Mouse (Mus musculus) ovary, postnatal 10 days (tissue): ENCODE measurements around the gene Sdk1.

Experiments
- DNase-seq: peaks from one replicate; pipeline ENCODE4 v3.0.0; 2022; ENCODE audit warnings: low spot score

The Sdk1 gene

DNA sequence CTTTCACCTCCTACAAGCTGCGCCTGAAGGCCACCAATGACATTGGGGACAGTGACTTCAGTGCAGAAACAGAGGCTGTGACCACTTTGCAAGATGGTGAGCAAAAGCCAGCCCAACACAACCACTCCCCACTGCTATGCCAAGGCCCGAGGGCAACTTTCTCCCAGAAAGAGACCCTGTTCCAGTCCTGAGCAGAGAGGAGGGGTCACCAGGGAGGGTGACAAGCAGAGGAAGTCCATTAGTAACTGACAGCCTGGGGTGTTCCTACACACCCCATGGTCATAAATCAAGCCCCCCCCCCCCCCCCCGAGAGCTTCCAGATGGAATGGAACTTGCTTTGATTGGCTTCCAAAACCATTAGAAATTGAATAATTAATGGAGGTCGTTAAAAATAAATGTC, 886.5 kb downstream of the Sdk1 start:
- no peak for DNase-seq

DNA sequence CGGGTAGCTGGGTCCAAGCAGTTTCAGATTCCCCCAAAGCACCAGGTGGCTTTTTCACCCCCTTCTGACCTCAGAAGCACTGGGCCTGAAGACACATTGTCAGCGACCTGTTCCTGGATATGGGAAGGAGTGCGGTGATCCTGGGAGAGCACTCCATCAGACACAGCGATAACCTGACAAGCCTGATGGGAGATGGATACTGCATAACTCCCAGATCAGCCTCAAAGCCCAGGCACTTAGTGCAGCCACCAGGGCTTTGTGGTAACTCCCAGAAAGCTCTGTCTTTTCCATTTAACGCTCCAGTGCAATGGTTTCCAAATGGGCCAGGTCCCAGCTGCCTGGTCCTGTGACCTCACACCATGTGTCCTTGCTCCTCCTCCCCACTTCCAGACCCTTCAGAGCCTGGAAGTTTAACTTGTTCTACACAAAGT, 886.9 kb downstream of the Sdk1 start:
- no peak for DNase-seq

DNA sequence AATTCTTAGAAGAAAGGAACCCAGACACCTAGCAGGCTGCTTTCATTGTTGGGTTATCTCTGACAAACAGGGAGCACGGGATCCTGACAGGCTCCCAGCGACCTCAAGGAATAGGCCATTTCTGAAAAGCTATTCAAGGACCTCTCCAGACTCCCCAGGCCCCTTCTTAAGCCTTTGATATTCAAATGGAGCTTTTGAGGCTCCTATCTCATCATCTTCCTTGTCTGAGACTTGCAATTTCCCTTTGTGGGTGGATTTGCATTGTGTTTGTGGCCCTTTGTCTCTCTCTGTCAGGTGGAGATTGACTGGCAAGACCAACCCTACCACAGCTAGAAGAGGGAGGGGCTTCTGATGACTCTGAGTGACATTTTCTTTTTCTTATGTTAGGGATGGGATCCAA, 888.7 kb downstream of the Sdk1 start:
- no peak for DNase-seq

DNA sequence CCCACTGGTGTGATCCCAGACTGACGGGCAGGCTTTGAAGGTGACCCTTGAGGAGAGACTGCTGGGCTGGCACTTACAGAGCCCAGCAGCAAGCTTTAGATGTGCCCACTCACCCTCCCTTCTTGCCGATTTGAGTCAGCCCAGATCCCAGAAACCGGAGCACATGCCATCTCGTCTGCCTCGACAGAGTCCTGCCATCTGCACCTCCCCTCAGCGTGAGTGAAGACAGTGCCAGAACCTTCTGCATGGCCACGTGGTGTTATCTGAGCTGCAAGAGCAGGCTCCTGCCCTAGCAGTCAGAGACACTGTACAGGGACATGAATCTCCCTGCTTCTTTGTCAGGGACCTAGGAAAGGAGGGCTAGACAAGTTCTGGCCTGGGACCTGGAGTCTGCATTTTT, 898.7 kb downstream of the Sdk1 start:
- no peak for DNase-seq

DNA sequence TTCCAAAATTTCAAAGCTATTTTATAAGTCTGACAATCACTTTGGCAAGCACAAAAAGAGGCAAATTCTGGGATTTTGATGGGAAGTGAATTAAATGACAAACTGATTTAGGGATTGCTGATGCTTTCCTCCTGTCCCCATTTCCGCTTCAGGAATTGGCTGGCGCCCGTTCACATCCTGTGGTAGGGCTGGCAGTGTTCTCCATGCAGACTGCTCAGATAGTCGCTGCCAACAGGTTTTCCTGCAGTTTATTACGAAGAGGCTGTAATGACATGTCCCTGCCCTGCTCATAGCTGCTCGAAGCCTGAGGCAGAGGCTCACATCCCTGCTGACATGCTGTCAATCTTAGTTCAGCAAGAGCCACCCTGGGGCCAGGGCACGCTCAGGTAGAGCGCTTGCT, 908.3 kb downstream of the Sdk1 start:
- no peak for DNase-seq

DNA sequence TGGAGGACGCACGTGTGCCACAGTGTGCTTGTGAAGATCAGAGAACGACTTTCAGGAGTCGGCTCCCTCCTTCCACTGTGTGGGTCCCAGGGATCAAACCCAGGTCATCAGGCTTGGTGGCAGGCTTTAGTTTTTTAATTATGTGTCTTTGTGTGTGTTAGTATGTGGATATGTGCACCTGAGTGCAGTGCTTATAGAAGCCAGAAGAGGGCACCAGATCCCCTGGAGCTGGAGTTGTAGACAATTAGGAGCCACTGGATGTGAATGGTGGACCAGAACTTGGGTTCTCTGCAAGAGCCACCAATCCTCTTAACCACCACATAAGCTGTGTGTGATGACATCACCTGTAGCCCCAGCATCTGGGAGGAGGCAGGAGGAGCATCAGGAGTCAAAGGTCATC, 909.5 kb downstream of the Sdk1 start:
- DNase-seq: no peak

DNA sequence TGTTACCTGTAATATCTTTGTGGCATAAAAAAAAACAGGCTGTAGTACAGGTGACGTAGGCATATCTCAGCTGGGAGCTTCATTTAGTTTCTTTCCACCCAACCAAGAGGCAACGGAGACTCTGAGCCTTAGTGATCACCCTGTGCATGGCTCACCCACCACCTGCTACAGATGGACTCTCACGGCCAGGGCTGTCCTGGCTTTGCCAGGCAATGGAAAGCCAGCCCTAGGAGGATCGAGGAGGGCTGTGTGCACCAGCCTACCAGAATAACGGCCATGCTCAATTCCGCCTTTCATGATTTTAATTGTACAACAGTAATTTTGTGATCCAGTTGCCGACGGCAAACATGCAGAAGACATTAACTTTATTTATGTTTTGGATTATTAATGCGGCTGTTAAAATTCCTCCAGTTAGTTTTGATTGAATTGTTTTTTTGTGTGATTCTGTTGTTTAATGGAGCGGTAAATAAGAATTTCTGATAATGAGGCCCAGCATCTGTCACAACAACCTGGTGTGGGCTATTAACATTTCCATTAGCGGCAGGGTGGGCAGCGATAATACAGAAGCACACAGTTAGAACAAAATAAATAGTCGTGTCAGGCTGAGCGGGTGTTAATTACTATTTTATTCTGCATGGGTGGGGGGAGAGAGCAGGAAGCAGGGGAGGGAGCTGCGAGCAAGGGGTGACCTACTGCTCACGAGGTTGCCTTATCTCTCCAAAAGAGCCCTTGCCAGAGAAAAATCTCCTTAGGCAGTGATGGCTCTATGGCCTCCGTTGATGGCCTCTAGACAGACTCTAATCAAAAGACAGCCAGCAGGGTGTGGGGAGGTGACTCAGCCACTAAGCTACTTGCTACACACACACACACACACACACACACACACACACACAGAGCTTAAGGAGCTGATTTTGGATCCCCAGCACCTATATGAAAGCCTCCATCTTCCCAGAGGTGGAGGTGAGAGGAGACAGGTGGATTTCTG, 915.9 kb downstream of the Sdk1 start:
- DNase-seq: no peak

DNA sequence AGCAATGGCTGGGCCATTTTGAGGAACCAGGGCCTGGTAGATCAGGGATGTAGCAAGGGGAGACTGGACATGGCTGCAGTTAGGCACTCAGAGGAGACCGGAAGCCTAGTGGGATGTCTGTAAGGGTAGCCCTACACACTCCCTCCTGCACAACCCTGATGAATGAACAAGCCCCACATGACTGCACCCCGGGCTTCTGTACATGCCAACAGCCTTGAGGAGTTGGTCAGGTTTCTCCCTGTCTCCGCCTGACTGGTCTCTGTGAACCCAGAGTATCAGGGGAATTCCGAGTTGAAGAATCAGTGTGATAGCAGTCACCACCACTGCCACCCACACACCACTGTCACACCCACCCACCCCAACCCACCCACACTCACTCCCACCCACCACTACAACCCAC, 922.2 kb downstream of the Sdk1 start:
- DNase-seq: no peak

DNA sequence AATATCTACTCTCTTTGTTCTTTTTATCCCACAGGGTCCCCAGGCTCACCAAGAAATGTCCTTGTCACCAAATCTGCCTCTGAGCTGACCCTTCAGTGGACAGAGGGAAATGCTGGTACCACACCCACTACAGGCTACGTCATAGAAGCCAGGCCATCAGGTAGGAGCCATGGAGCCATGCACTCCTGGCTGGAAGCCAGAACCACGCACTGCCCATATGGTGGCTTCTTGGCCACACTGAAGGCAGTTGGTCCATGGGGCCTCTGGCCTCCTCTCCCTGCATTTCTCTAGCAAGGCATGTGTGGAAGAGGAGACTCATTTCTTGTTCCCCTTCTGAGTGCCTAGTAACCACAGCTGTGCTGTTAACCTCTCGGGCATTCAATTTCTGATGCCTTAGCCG, 932.3 kb downstream of the Sdk1 start:
- DNase-seq: no peak

DNA sequence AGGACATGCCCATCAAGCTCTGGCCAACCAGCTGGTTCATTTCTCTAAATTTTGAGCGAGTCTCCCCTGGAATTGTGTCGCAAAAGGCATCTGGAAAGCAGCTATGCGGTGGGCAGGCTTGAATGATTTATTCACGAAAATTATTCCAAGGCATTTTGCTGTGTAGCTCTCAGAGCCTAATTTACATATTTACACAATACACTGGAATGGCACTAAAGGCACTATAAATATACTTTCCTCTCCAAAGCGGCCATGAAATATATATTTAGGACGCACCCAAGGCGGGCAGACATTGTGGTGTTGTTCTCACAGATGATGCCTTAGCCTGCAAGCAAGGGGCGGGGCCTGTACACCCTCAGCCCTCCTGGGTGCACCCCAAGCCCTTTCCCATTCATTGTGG, 936.9 kb downstream of the Sdk1 start:
- DNase-seq: no peak

DNA sequence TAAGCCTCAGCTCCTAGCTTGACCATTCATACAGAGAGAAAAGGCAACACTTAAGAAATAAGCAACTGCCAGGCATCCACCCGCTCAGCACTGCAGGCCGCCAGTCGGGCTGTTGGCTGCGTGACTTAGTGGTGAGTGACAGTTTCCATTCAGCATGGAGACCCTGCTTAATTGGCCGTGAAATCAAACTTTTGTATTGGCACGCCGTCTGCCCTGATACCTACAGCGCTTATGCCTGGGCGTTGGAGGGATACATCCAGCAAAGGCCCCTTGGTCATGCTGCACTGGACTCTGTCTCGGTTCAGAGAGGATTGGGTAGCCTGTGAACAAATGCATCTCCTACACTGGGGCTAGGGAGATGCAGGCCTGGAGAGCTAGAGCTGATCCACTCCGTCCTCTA, 938.0 kb downstream of the Sdk1 start:
- DNase-seq: no peak

DNA sequence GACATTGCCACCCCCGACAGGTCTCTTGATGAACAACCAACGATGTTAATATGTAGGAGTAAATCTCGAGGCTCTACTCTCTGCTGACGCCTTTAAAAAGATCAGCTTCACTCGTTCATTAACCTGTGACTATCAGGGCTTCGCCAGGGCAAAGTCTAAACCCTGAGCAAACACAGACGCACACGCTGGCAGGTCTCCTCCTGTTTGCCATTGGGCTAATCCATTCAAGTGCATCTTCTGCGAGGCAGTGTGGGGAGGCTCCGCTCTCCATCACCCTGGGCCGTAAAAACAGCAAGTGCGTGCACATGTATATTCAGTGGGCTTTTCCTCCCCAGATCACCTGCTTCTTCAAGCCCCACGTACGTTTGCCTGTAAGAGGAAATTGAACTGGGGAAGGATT, 940.6 kb downstream of the Sdk1 start:
- DNase-seq: no peak

DNA sequence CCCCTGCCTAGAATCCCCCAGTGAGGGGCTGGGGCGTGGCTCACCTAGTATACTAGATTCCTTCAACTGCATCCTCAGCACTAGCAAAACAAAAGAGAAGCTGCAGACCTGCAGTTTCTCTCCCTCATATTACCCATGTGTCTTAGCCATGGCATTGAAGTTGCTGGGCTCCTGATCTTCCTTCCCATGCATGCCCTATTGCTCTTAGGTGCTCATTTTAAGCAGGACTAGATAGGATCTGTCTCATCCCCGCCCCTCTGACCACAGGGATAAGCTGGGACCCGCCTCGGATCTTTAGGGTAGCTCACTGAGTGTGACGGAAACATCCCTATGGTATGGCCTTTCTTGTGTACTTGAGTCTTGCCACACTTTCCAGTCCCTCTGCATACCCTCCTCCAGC, 947.5 kb downstream of the Sdk1 start:
- DNase-seq: no peak

DNA sequence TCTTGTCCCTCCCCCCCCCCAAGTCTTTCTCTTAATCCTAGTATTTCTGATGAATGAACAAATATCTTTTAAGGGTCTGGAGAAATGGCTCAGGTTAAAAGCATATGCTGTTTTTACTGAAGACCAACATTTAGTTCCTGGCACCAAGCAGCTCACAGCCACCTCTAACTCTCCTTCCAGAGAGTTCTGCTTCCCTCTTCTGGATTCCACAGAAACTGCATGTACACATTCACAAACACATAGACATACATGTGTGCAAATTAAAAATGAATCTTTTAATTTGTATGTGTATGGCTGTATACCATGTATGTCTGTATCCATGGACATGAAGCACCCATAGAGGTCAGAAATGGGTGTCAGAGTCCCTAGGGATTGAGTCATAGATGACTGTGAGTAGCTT, 968.6 kb downstream of the Sdk1 start:
- DNase-seq: no peak

DNA sequence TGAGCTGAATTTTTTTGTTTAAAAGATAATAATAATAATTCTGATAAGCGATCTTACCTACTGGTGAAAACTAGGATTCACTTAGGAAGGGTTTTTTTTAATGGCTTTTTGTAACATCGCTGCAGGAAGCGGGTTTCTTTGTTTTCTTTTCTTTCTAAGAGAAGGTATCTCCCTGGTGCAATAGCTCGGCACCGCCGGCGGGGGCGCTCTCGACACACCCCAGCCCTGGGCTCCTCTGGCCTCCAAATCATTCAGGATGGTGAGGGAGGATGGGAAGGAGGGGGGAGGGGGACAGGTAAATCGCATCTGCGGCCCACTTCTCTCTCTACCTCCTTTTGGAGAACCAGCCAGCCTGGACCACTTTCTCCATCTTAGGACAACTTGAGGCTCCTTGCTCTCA, 971.0 kb downstream of the Sdk1 start:
- DNase-seq: no peak

DNA sequence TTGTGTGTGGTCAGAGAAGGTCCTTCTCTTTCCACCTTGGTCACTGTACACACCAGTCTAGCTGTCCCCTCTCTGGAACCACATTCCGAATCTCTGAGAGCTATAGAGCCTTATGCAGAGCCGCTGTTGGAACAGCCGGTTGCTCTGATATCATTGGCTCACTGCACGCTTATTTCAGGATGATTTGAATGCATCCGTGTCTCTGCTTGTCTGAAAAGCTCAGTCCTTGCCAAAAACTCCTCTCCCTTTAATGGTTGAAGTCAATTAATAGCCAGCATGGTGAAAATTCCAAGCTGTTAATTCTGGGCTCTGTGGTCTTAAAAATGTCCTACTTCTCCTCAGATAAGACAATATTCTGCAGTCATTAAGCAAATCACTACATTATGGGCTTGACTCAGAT, 974.7 kb downstream of the Sdk1 start:
- DNase-seq: no peak

DNA sequence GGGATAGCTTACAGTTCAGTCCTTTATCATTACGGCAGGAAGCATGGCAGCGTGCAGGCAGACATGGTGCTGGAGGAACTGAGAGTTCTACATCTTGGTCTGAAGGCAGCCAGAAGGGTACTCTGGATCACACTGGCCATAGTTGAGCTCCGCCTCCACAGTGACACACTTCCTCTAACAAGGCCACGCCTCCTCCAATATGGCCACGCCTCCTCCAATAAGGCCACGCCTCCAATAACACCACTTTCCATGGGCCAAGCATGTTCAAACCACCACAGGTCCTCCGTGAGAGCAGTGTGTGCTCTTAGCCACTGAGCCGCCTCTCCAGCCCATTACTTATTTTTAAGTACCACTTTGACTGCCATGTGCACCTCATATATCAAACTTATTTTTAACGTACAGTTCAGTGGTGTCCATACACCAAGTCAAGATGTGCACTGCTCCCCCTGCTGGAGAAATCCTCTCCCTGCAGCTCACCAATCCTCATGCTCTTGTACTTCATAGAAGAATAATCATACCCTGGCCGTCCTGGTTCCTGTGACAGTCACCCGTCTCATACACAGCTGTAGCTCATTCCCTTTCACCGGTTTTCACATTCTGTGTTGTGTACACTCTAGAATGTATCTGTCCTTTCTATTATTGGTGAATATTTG, 979.7 kb downstream of the Sdk1 start:
- no peak for DNase-seq

DNA sequence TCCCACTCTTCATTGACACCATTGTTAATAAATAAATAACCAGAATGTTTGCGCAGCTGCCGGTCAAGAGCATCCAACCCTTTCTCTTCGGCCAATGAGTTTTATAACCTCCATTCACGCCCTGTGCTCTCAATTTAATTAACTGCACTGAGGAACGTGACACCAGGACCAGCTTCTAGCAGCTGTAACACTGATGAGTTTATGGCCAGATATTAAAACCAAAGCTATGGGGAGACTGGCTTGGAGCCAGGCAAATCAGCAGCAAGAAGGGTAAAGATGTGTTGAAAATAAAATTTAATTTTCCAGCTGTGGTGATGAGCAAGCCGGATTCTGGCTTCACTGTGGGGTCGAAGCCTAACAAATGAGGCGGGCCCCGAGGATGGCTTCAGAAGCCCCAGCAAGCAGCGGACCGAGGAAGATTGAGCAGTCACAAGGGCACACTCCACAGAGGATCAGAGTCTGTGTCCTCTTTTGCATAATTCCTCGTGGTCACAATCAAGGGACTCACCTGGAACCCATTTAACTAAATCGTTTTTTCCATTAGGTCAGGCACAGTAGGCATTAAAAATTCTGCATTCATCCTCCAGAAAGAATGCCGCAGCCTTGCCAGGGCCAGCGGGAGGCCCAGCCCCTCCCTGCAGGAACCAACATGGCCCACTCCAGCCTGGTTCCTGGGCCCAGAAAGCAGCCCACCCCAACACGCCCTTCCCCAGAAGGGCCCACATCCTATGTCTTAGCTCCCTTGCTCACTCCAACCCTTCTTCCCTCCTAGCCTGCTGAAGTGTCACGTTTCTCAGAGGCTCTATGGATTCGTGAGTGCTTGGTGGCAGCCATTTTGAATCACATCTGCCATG, 987.9 kb downstream of the Sdk1 start:
- DNase-seq: no peak

DNA sequence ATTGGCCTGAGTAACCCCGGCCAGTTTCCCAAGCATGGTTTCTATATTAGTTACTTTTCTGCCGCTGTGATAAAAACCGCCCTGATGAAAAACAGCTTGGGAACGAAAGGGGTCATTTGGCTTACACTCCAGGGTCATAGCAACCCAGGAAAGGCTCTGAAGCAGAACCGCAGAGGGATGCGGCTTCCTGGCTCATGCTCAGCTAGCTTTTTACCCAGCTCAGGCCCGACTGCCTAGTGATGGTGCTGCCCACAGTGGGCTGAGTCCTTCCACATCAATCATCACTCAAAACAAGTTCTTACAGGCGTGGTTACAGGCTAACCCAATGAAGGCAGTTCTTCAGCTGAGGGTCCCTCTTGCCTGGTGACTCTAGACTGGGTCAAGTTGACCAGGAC, 988.5 kb downstream of the Sdk1 start:
- DNase-seq: no peak

DNA sequence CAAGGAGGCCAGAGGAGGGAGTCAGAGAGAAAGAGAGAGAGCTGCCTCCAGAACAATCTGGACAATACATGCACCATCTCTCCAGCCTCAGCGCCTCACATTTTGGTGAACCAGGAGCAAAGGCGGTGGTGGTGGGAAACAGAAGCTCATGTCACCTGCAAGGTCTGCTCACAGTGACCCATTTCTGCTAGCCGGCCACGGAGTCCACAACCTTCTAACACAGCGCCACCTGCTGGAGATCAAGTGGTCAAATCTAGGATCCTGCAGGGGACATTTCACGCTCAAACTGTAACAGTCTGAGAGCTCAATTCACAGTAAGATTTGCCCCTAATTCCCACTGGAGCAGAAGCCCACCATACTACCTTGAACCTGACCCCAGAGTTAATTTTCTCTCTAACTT, 999.0 kb downstream of the Sdk1 start:
- no peak for DNase-seq

DNA sequence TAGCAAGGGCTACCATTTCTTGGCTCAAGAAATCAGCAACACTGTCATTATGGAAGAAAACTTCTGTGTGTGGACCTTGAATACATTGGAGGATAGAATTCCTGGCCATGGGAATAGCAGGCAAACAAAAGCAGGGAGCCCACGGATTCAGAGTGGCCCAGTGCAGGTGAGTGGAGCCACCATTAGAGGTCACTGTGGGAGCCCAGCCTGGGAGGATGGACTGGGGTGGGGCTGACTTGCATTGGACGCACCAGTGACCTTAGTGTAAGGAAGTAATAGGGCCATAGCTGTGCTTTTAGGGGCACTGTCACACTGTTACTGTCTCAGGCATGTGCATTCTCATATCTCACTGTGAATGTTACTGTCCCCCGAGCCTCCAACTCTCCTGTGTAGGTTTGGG, 1001.3 kb downstream of the Sdk1 start:
- DNase-seq: no peak

DNA sequence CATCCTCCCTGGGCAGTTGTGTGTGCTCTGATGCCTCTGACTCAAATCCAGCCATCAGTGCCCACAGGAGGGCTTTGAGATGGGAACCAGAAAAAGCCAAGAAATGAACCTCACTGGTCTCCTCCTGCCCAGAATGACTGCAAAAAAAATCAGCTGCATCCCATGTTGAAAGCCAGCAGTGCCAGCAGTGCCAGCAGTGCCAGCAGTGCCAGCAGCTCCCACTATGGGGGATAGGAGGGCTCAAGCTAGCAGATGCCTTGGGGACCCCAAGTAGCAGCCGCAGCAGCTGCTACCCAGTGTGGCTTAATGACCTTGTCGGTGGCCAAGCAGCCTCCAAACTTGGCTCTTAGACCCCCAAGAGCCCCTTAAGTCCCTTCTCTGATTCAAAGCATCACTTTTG, 1001.8 kb downstream of the Sdk1 start:
- DNase-seq: no peak

DNA sequence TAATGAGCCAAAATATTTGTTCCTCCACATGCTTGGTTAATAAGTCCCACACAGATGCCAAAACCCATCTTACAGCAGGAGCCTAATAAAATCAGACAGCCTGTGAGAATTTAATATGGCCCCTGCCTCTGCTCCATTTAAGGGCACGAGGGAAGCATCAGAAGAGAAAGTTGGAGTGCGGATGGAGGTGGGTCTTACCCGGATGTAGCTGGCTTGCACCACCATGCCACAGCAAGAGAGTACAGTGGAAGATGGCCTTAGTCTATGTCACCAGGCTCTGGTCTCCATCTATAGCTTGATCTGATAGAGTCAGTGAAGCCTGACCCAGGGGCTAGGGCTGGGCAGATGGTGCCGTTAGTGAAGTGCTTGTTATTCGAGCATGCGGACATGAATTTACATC, 1014.9 kb downstream of the Sdk1 start:
- DNase-seq: no peak
